In genomic region chr10:111297631-111298030, GRCm38 (mm10) we compare ENCODE assay signal across 8 mouse cellular contexts. TPM values are rescaled to one million over a fixed set of nuclear protein-coding genes. Genes with fewer than 3 reads are reported as not detected.
DNase-seq lines count a peak whose midpoint lies in the region; ATAC-seq and TF ChIP-seq lines count a peak whose summit lies in the region.

No protein-coding gene starts in this region.

- no peak overlapping the region for H3K27ac ChIP-seq in lung, embryonic 14.5 days (ENCODE audit: low read depth)
- H3K27ac ChIP-seq in forebrain, embryonic 10.5 days = no peak overlapping the region
- H3K27ac ChIP-seq in limb, embryonic 10.5 days = peak overlapping the region; percentile 94
- H3K27ac ChIP-seq in neural tube, embryonic 14.5 days (ENCODE audit: low read depth, low read length) = no peak overlapping the region
- H3K27ac ChIP-seq in thymus, adult 2 months (ENCODE audit: control insufficient read depth, insufficient read depth, low read length) = no peak overlapping the region

- H3K9me3 ChIP-seq in lung, embryonic 14.5 days (ENCODE audit: low read depth, low read length) = no peaks in the 10 kb centered on the region
- H3K9me3 ChIP-seq in forebrain, embryonic 10.5 days = no peaks in the 10 kb centered on the region
- no peaks in the 10 kb centered on the region for H3K9me3 ChIP-seq in limb, embryonic 10.5 days (replicated peaks)
- no peaks in the 10 kb centered on the region for H3K9me3 ChIP-seq in neural tube, embryonic 14.5 days (ENCODE audit: control insufficient read depth, low read length)

- peak; percentile 5 for DNase-seq in lung, embryonic 14.5 days
- no peak for DNase-seq in lung, adult 18-20 months
- DNase-seq in forebrain, embryonic 10.5 days (ENCODE audit: extremely low spot score, low spot score) = no peak
- no peak for DNase-seq in limb, embryonic 10.5 days (ENCODE audit: low spot score)
- DNase-seq in thymus, adult 2 months = no peak
- DNase-seq in left cerebral cortex, adult 9 months (ENCODE audit: low spot score in 2 of 2) = no peak
- DNase-seq in right cerebral cortex, adult 2 months (ENCODE audit: low spot score in 2 of 2) = no peak

- WGBS in lung, embryonic 14.5 days = 32% methylated on average over 6 of the region's 6 CpGs
- 58% methylated on average over 6 of the region's 6 CpGs for WGBS in forebrain, embryonic 10.5 days
- WGBS in limb, embryonic 10.5 days = 53% methylated on average over 6 of the region's 6 CpGs
- 52% methylated on average over 6 of the region's 6 CpGs for WGBS in neural tube, embryonic 14.5 days
- 56% methylated on average over 6 of the region's 6 CpGs for WGBS in thymus, adult 2 months

- ATAC-seq in lung, embryonic 14.5 days (ENCODE audit: insufficient read depth) = no peak
- ATAC-seq in neural tube, embryonic 14.5 days (ENCODE audit: low read depth) = no peak

- H3K9ac ChIP-seq in lung, embryonic 14.5 days = no peak overlapping the region
- H3K9ac ChIP-seq in neural tube, embryonic 14.5 days (replicated peaks; ENCODE audit: low read depth, low read length) = no peak overlapping the region; the same call in 1 of the 2 replicates

- peak overlapping the region; percentile 61 for H3K4me3 ChIP-seq in lung, embryonic 14.5 days (ENCODE audit: low read depth, low read length)
- H3K4me3 ChIP-seq in forebrain, embryonic 10.5 days = peak overlapping the region; percentile 81
- peak overlapping the region; percentile 80 for H3K4me3 ChIP-seq in limb, embryonic 10.5 days
- H3K4me3 ChIP-seq in neural tube, embryonic 14.5 days (ENCODE audit: low read depth, low read length) = peak overlapping the region; percentile 67
- H3K4me3 ChIP-seq in thymus, adult 2 months (ENCODE audit: control insufficient read depth, insufficient read depth, low read length) = no peak overlapping the region

- no peaks in the 10 kb centered on the region for H3K27me3 ChIP-seq in lung, embryonic 14.5 days (ENCODE audit: insufficient read depth, low read length)
- H3K27me3 ChIP-seq in forebrain, embryonic 10.5 days (ENCODE audit: poor library complexity, severe bottlenecking) = no peaks in the 10 kb centered on the region
- H3K27me3 ChIP-seq in limb, embryonic 10.5 days (ENCODE audit: low read depth, poor library complexity, severe bottlenecking) = no peaks in the 10 kb centered on the region
- no peaks in the 10 kb centered on the region for H3K27me3 ChIP-seq in neural tube, embryonic 14.5 days (ENCODE audit: control insufficient read depth, insufficient read depth, low read length)
- H3K27me3 ChIP-seq in thymus, adult 2 months (ENCODE audit: control insufficient read depth, insufficient read depth, low read length) = no peaks in the 10 kb centered on the region

- H3K4me2 ChIP-seq in lung, embryonic 14.5 days = peak overlapping the region; percentile 63
- peak overlapping the region; percentile 66 for H3K4me2 ChIP-seq in neural tube, embryonic 14.5 days (ENCODE audit: low read depth, low read length)

- H3K4me1 ChIP-seq in lung, embryonic 14.5 days (ENCODE audit: insufficient read depth) = no peaks in the 10 kb centered on the region
- H3K4me1 ChIP-seq in forebrain, embryonic 10.5 days = peaks cover 15% of the 10 kb centered on the region
- peaks cover 5% of the 10 kb centered on the region for H3K4me1 ChIP-seq in limb, embryonic 10.5 days
- H3K4me1 ChIP-seq in neural tube, embryonic 14.5 days (ENCODE audit: control insufficient read depth, insufficient read depth, low read length) = peaks cover 9% of the 10 kb centered on the region
- no peaks in the 10 kb centered on the region for H3K4me1 ChIP-seq in thymus, adult 2 months (replicated peaks; ENCODE audit: control insufficient read depth, insufficient read depth, low read length)

- TF ChIP-seq CTCF in lung, embryonic 14.5 days (IDR thresholded peaks at IDR 0.05; ENCODE audit: low read depth) = no peak
- TF ChIP-seq CTCF in thymus, adult 2 months (IDR thresholded peaks at IDR 0.05; ENCODE audit: borderline replicate concordance, control insufficient read depth, extremely low read depth, insufficient read depth, low read length, poor library complexity) = no peak

- TF ChIP-seq POLR2A in thymus, adult 2 months (IDR thresholded peaks at IDR 0.05; ENCODE audit: control insufficient read depth, extremely low read depth, insufficient read depth, low read length, poor library complexity) = no peak

- H3K36me3 ChIP-seq in lung, embryonic 14.5 days (ENCODE audit: insufficient read depth) = no peaks in the 10 kb centered on the region
- peaks cover 10% of the 10 kb centered on the region for H3K36me3 ChIP-seq in forebrain, embryonic 10.5 days (replicated peaks)
- H3K36me3 ChIP-seq in limb, embryonic 10.5 days = 0 out of 2 replicates have a peak, but pooled peaks cover 3% of the 10 kb centered on the region
- no peaks in the 10 kb centered on the region for H3K36me3 ChIP-seq in neural tube, embryonic 14.5 days (ENCODE audit: control insufficient read depth, insufficient read depth, low read length)
- peaks cover 10% of the 10 kb centered on the region; the same call in 1 of the 2 replicates for H3K36me3 ChIP-seq in thymus, adult 2 months (ENCODE audit: control insufficient read depth, insufficient read depth, low read length)

RNA-seq across cellular contexts. Expression of gene Bbs10, which starts 0.8 kb away (rescaled TPM):
- polyA plus RNA-seq in lung, embryonic 14.5 days (2014; fragmentation: Nextera tagmentation; extraction: Ambion mirVana) = 5.8 and 6.4 TPM in 2 replicates
- polyA plus RNA-seq in forebrain, embryonic 10.5 days (2016; fragmentation: Nextera tagmentation; extraction: Ambion mirVana) = 7.0 and 8.2 TPM in 2 replicates
- 5.4 and 6.7 TPM in 2 replicates for polyA plus RNA-seq in limb, embryonic 10.5 days (2016; fragmentation: Nextera tagmentation; extraction: Ambion mirVana)
- 6.3 and 6.8 TPM in 2 replicates for polyA plus RNA-seq in neural tube, embryonic 14.5 days (2014; fragmentation: Nextera tagmentation; extraction: Ambion mirVana)
- 1.5 TPM in 2 replicates for polyA plus RNA-seq in thymus, adult 2 months (2012; rRNA removed)
